Mouse (Mus musculus): ENCODE results near the gene Ppm1h.

The Ppm1h gene

GRCm38 (mm10) chr10:122973241-122973640 lies 294.7 kb downstream of the Ppm1h start:
- in situ Hi-C loops (cut with MboI): no loop called here

GRCm38 (mm10) chr10:122976038-122976437 lies 297.5 kb downstream of the Ppm1h start:
- in situ Hi-C loops (cut with MboI): no loop called here

- in situ Hi-C loops (cut with MboI): no loop called here
These were observed 300.8 kb downstream of the Ppm1h start for GRCm38 (mm10) chr10:122979356-122979755.

- in situ Hi-C loops (cut with MboI): no loop called here
These were observed 301.6 kb downstream of the Ppm1h start for GRCm38 (mm10) chr10:122980123-122980522.

- in situ Hi-C loops (cut with MboI): no loop called here
These were observed 304.5 kb downstream of the Ppm1h start for GRCm38 (mm10) chr10:122982909-122983578.

- in situ Hi-C loops (cut with MboI): no loop called here
These were observed 305.3 kb downstream of the Ppm1h start for GRCm38 (mm10) chr10:122983579-122984530.

GRCm38 (mm10) chr10:122984531-122985251 lies 306.1 kb downstream of the Ppm1h start:
- in situ Hi-C loops (cut with MboI): loop anchor here (5.0 kb wide), 1 partner anchor 182 kb away; no protein-coding TSS in a partner anchor

GRCm38 (mm10) chr10:122985252-122985514 lies 306.6 kb downstream of the Ppm1h start:
- in situ Hi-C loops (cut with MboI): loop anchor here (5.0 kb wide), 1 partner anchor 183 kb away; no protein-coding TSS in a partner anchor

GRCm38 (mm10) chr10:122985515-122986319 lies 307.2 kb downstream of the Ppm1h start:
- in situ Hi-C loops (cut with MboI): loop anchor here (5.0 kb wide), 1 partner anchor 183 kb away; no protein-coding TSS in a partner anchor

GRCm38 (mm10) chr10:122986320-122987225 lies 308.0 kb downstream of the Ppm1h start:
- in situ Hi-C loops (cut with MboI): loop anchor here (5.0 kb wide), 1 partner anchor 184 kb away; no protein-coding TSS in a partner anchor

- in situ Hi-C loops (cut with MboI): loop anchor here (5.0 kb wide), 1 partner anchor 185 kb away; no protein-coding TSS in a partner anchor
These were observed 309.1 kb downstream of the Ppm1h start for GRCm38 (mm10) chr10:122987671-122988128.

- in situ Hi-C loops (cut with MboI): loop anchor here (5.0 kb wide), 1 partner anchor 186 kb away; no protein-coding TSS in a partner anchor
These were observed 309.8 kb downstream of the Ppm1h start for GRCm38 (mm10) chr10:122988372-122988771.

GRCm38 (mm10) chr10:122989916-122990315 lies 311.4 kb downstream of the Ppm1h start:
- in situ Hi-C loops (cut with MboI): loop anchor here (5.0 kb wide), 1 partner anchor 188 kb away; no protein-coding TSS in a partner anchor

- in situ Hi-C loops (cut with MboI): no loop called here
These were observed 312.0 kb downstream of the Ppm1h start for GRCm38 (mm10) chr10:122990606-122991005.

GRCm38 (mm10) chr10:122991053-122991452 lies 312.5 kb downstream of the Ppm1h start:
- in situ Hi-C loops (cut with MboI): no loop called here

- in situ Hi-C loops (cut with MboI): no loop called here
These were observed 313.1 kb downstream of the Ppm1h start for GRCm38 (mm10) chr10:122991648-122992047.

- in situ Hi-C loops (cut with MboI): no loop called here
These were observed 316.0 kb downstream of the Ppm1h start for GRCm38 (mm10) chr10:122994402-122995107.
